Mouse (Mus musculus) small intestine, adult 2 months (tissue): ENCODE results near the gene Atp6v0a1.

ENCODE experiments used
- CTCF ChIP-seq: fragments of 200-500 bp; IDR thresholded peaks from 2 replicates; pipeline ENCODE4 v1.5.1; 2012; ENCODE audit warnings: low read depth, mild to moderate bottlenecking, control low read depth, inconsistent platforms, low read length, moderate library complexity, mixed read lengths; ENCODE audit not compliant: insufficient replicate concordance, insufficient read length; ENCODE audit errors: extremely low read depth
- POLR2A ChIP-seq: fragments of 200-500 bp; IDR thresholded peaks from 2 replicates; pipeline ENCODE4 v1.6.1; 2012; ENCODE audit warnings: low read depth, mild to moderate bottlenecking, control low read depth, inconsistent platforms, low read length, moderate library complexity

DNA sequence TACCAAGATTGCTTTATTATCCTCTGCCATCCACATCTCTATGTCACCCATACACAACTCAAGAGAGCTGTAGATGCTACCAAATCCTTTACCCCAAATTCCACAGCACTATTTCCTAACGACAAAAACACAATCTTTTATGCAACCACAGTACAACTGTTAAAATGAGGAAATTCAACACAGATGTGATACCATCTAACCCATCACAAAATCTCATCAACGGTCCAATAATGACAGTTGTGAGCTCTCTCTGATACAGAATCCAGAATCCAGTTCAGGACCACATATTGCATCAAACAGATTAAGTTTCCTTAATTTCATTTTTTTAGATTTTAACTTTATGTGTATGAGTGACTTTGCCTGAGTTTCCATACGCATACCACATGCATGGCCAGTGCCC, 20.6 kb upstream of the Atp6v0a1 start:
- no peak for TF ChIP-seq CTCF
- no peak for TF ChIP-seq POLR2A
